Mouse (Mus musculus) midbrain, embryonic 14.5 days (tissue): ENCODE data around the gene Xxylt1. TPM values are rescaled to one million over a fixed set of nuclear protein-coding genes. Genes with fewer than 3 reads are reported as not detected.

Experiments
- ATAC-seq: fragments of 200-750 bp; cut with Nextera tagmentation; 2 replicates; pipeline ENCODE4 v1.8.0; 2017; ENCODE audit warnings: moderate number of reproducible peaks, moderate library complexity; ENCODE audit not compliant: low FRiP score, low TSS enrichment
- DNase-seq: peaks from one replicate; pipeline ENCODE4 v3.0.0-alpha.2; 2015
- H3K27ac ChIP-seq: fragments of 300-500 bp; sonication (generic); replicated peaks from 2 replicates; pipeline ENCODE4 v1.5.1; 2014; ENCODE audit warnings: mild to moderate bottlenecking, low read depth, low read length, moderate library complexity
- H3K27me3 ChIP-seq: fragments of 300-500 bp; sonication (generic); 2 replicates; pipeline ENCODE4 v1.6.1; 2014; ENCODE audit warnings: low read length, control low read depth, mixed read lengths; ENCODE audit not compliant: control insufficient read depth, insufficient read depth
- H3K36me3 ChIP-seq: fragments of 300-500 bp; sonication (generic); 2 replicates; pipeline ENCODE4 v1.6.1; 2014; ENCODE audit warnings: low read length, control low read depth; ENCODE audit not compliant: control insufficient read depth, insufficient read depth
- H3K4me1 ChIP-seq: fragments of 300-500 bp; sonication (generic); 2 replicates; pipeline ENCODE4 v1.6.1; 2014; ENCODE audit warnings: mild to moderate bottlenecking, antibody characterized with exemption, low read length, control low read depth; ENCODE audit not compliant: control insufficient read depth, insufficient read depth
- H3K4me2 ChIP-seq: fragments of 300-500 bp; sonication (generic); 2 replicates; pipeline ENCODE4 v1.6.1; 2014; ENCODE audit warnings: mild to moderate bottlenecking, low read length, moderate library complexity
- H3K4me3 ChIP-seq: fragments of 300-500 bp; sonication (generic); replicated peaks from 2 replicates; pipeline ENCODE4 v1.5.1; 2014; ENCODE audit warnings: low read depth, low read length
- H3K9ac ChIP-seq: fragments of 300-500 bp; sonication (generic); replicated peaks from 2 replicates; pipeline ENCODE4 v1.6.1; 2014; ENCODE audit warnings: mild to moderate bottlenecking, low read length, moderate library complexity
- H3K9me3 ChIP-seq: fragments of 300-500 bp; sonication (generic); 2 replicates; pipeline ENCODE4 v1.6.1; 2016; ENCODE audit warnings: low read length, control low read depth, mixed read lengths; ENCODE audit not compliant: control insufficient read depth
- WGBS: fragments of 180-500 bp; shearing (Covaris S2); extraction: QIAGEN DNeasy Blood & Tissue Kit; methylation state at CpG from one replicate; pipeline ENCODE4 v1.1.7; 2014; 5-methylcytosine and 5-hydroxymethylcytosine counted together
- polyA plus RNA-seq: library from polyadenylated mRNA; unstranded; fragments of >200 nt; fragmentation: Nextera tagmentation; extraction: Ambion mirVana; gene quantifications from 2 replicates; pipeline ENCODE4 v1.2.1, GENCODE M21; 2014

Gene Xxylt1
- polyA plus RNA-seq, 1 experiment from 2014 or later: 14.4 TPM

GRCm38 (mm10) chr16:30959692-30960091 lies 121.5 kb downstream of the Xxylt1 start:
- Histone ChIP-seq H3K4me1 (no peaks in the 10 kb centered on the region), H3K4me2 (no peak overlapping the region), H3K27ac (no peak overlapping the region), H3K36me3 (0 out of 2 replicates have a peak, but pooled peaks cover 3% of the 10 kb centered on the region), H3K4me3 (no peak overlapping the region), H3K27me3 (no peaks in the 10 kb centered on the region), H3K9me3 (no peaks in the 10 kb centered on the region), H3K9ac (no peak overlapping the region)
- DNase-seq (no peak), ATAC-seq (no peak)
- 91% methylated on average over 12 of the region's 12 CpGs for WGBS

GRCm38 (mm10) chr16:30956141-30956540 lies 125.1 kb downstream of the Xxylt1 start:
- Histone ChIP-seq H3K9ac (no peak overlapping the region), H3K36me3 (0 out of 2 replicates have a peak, but pooled peaks cover 3% of the 10 kb centered on the region), H3K4me3 (no peak overlapping the region), H3K4me2 (no peak overlapping the region), H3K27ac (no peak overlapping the region), H3K4me1 (no peaks in the 10 kb centered on the region), H3K9me3 (no peaks in the 10 kb centered on the region), H3K27me3 (no peaks in the 10 kb centered on the region)
- DNase-seq (no peak), ATAC-seq (no peak)
- 91% methylated on average over 8 of the region's 8 CpGs for WGBS

GRCm38 (mm10) chr16:30948636-30949035 lies 132.6 kb downstream of the Xxylt1 start:
- Histone ChIP-seq H3K36me3 (no peaks in the 10 kb centered on the region), H3K27ac (no peak overlapping the region), H3K4me1 (no peaks in the 10 kb centered on the region), H3K27me3 (no peaks in the 10 kb centered on the region), H3K9me3 (no peaks in the 10 kb centered on the region), H3K9ac (no peak overlapping the region), H3K4me3 (no peak overlapping the region), H3K4me2 (no peak overlapping the region)
- 62% methylated on average over 1 of the region's 1 CpGs for WGBS
- DNase-seq (no peak), ATAC-seq (no peak)

- no peaks in the 10 kb centered on the region for H3K27me3 ChIP-seq
- 96% methylated on average over 4 of the region's 4 CpGs for WGBS
- no peak overlapping the region for H3K4me2 ChIP-seq
Observed at GRCm38 (mm10) chr16:30948216-30948615, 133.0 kb downstream of the Xxylt1 start.

GRCm38 (mm10) chr16:30944886-30945285 lies 136.3 kb downstream of the Xxylt1 start:
- Histone ChIP-seq H3K4me1 (no peaks in the 10 kb centered on the region), H3K27ac (no peak overlapping the region), H3K9ac (no peak overlapping the region), H3K4me3 (no peak overlapping the region), H3K9me3 (no peaks in the 10 kb centered on the region), H3K27me3 (no peaks in the 10 kb centered on the region), H3K4me2 (no peak overlapping the region), H3K36me3 (no peaks in the 10 kb centered on the region)
- ATAC-seq (no peak), DNase-seq (no peak)
- WGBS: 81% methylated on average over 8 of the region's 8 CpGs

More at GRCm38 (mm10) chr16:30948216-30948615, 133.0 kb downstream of the Xxylt1 start:
- Histone ChIP-seq H3K9me3 (no peaks in the 10 kb centered on the region), H3K4me1 (no peaks in the 10 kb centered on the region), H3K27ac (no peak overlapping the region), H3K36me3 (no peaks in the 10 kb centered on the region), H3K9ac (no peak overlapping the region), H3K4me3 (no peak overlapping the region)
- ATAC-seq: no peak
- no peak for DNase-seq

GRCm38 (mm10) chr16:30943919-30944318 lies 137.3 kb downstream of the Xxylt1 start:
- H3K4me3 ChIP-seq: no peak overlapping the region
- 89% methylated on average over 4 of the region's 4 CpGs for WGBS
- H3K27me3 ChIP-seq: no peaks in the 10 kb centered on the region
- H3K9me3 ChIP-seq: no peaks in the 10 kb centered on the region
- DNase-seq: no peak
- H3K4me1 ChIP-seq: 0 out of 2 replicates have a peak, but pooled peaks cover 5% of the 10 kb centered on the region
- H3K36me3 ChIP-seq: no peaks in the 10 kb centered on the region
- no peak for ATAC-seq
- H3K9ac ChIP-seq: no peak overlapping the region
- H3K4me2 ChIP-seq: no peak overlapping the region
- H3K27ac ChIP-seq: no peak overlapping the region

- Histone ChIP-seq H3K4me3 (no peak overlapping the region), H3K9me3 (no peaks in the 10 kb centered on the region), H3K27me3 (no peaks in the 10 kb centered on the region), H3K4me1 (0 out of 2 replicates have a peak, but pooled peaks cover 5% of the 10 kb centered on the region), H3K9ac (no peak overlapping the region), H3K4me2 (no peak overlapping the region), H3K27ac (no peak overlapping the region), H3K36me3 (no peaks in the 10 kb centered on the region)
- no peak for DNase-seq
- ATAC-seq: no peak
- WGBS: 85% methylated on average over 2 of the region's 2 CpGs
Observed at GRCm38 (mm10) chr16:30940699-30941098, 140.5 kb downstream of the Xxylt1 start.

- no peak overlapping the region for H3K27ac ChIP-seq
- no peak for DNase-seq
Observed at GRCm38 (mm10) chr16:30939903-30940302, 141.3 kb downstream of the Xxylt1 start.

GRCm38 (mm10) chr16:30939210-30939609 lies 142.0 kb downstream of the Xxylt1 start:
- H3K27ac ChIP-seq: no peak overlapping the region
- DNase-seq (no peak), ATAC-seq (no peak)
- no peaks in the 10 kb centered on the region for H3K36me3 ChIP-seq
- no peaks in the 10 kb centered on the region for H3K9me3 ChIP-seq
- no peaks in the 10 kb centered on the region for H3K27me3 ChIP-seq
- no peak overlapping the region for H3K4me2 ChIP-seq
- no peak overlapping the region for H3K9ac ChIP-seq
- 0 out of 2 replicates have a peak, but pooled peaks cover 5% of the 10 kb centered on the region for H3K4me1 ChIP-seq
- H3K4me3 ChIP-seq: no peak overlapping the region
- 76% methylated on average over 8 of the region's 8 CpGs for WGBS

More at GRCm38 (mm10) chr16:30939903-30940302, 141.3 kb downstream of the Xxylt1 start:
- H3K36me3 ChIP-seq: no peaks in the 10 kb centered on the region
- no peak overlapping the region for H3K9ac ChIP-seq
- no peaks in the 10 kb centered on the region for H3K9me3 ChIP-seq
- no peak for ATAC-seq
- 0 out of 2 replicates have a peak, but pooled peaks cover 5% of the 10 kb centered on the region for H3K4me1 ChIP-seq
- no peak overlapping the region for H3K4me2 ChIP-seq
- H3K4me3 ChIP-seq: no peak overlapping the region
- 3% methylated on average over 3 of the region's 3 CpGs for WGBS
- no peaks in the 10 kb centered on the region for H3K27me3 ChIP-seq
